Mouse (Mus musculus) stomach, embryonic 15.5 days (tissue): ENCODE measurements around the gene R3hcc1l. TPM values are rescaled to one million over a fixed set of nuclear protein-coding genes. Genes with fewer than 3 reads are reported as not detected.

Source experiments
- ATAC-seq: fragments of 200-750 bp; cut with Nextera tagmentation; 2 replicates; pipeline ENCODE4 v1.8.0; 2017; ENCODE audit warnings: low read depth, moderate number of reproducible peaks, moderate TSS enrichment; ENCODE audit not compliant: insufficient read depth, low FRiP score
- H3K27ac ChIP-seq: fragments of 300-500 bp; sonication (generic); 2 replicates; pipeline ENCODE4 v1.5.1; 2015; ENCODE audit warnings: mild to moderate bottlenecking, inconsistent platforms
- H3K27me3 ChIP-seq: fragments of 300-500 bp; sonication (generic); replicated peaks from 2 replicates; pipeline ENCODE4 v1.6.1; 2015; ENCODE audit warnings: inconsistent platforms
- H3K36me3 ChIP-seq: fragments of 300-500 bp; sonication (generic); 2 replicates; pipeline ENCODE4 v1.6.1; 2015; ENCODE audit warnings: inconsistent platforms
- H3K4me1 ChIP-seq: fragments of 300-500 bp; sonication (generic); 2 replicates; pipeline ENCODE4 v1.6.1; 2015; ENCODE audit warnings: inconsistent platforms
- H3K4me2 ChIP-seq: fragments of 300-500 bp; sonication (generic); 2 replicates; pipeline ENCODE4 v1.6.1; 2015; ENCODE audit warnings: mild to moderate bottlenecking, inconsistent platforms
- H3K4me3 ChIP-seq: fragments of 300-500 bp; sonication (generic); replicated peaks from 2 replicates; pipeline ENCODE4 v1.5.1; 2015; ENCODE audit warnings: inconsistent platforms
- H3K9ac ChIP-seq: fragments of 300-500 bp; sonication (generic); 2 replicates; pipeline ENCODE4 v1.6.1; 2015; ENCODE audit warnings: inconsistent platforms
- H3K9me3 ChIP-seq: fragments of 300-500 bp; sonication (generic); 2 replicates; pipeline ENCODE4 v1.6.1; 2016; ENCODE audit warnings: inconsistent platforms
- WGBS: fragments of 180-500 bp; shearing (Covaris S2); methylation state at CpG from one replicate; pipeline ENCODE4 v1.1.7; 2015; 5-methylcytosine and 5-hydroxymethylcytosine counted together
- polyA plus RNA-seq: library from polyadenylated mRNA; unstranded; fragments of >200 nt; fragmentation: Nextera tagmentation; extraction: Ambion mirVana; gene quantifications from 2 replicates; pipeline ENCODE4 v1.2.1, GENCODE M21; 2015

The R3hcc1l gene
- polyA plus RNA-seq, 1 experiment from 2014 or later: 21.7 TPM

GRCm38 (mm10) chr19:42515656-42516055 is 2.9 kb upstream of the R3hcc1l start:
- H3K4me2 ChIP-seq: no peak overlapping the region
- H3K27me3 ChIP-seq: 0 out of 2 replicates have a peak, but pooled peaks cover 3% of the 10 kb centered on the region
- peaks cover 8% of the 10 kb centered on the region for H3K4me1 ChIP-seq
- H3K27ac ChIP-seq: no peak overlapping the region
- 87% methylated on average over 8 of the region's 8 CpGs for WGBS
- H3K4me3 ChIP-seq: no peak overlapping the region
- no peak overlapping the region for H3K9ac ChIP-seq
- H3K9me3 ChIP-seq: no peaks in the 10 kb centered on the region
- ATAC-seq: no peak
- H3K36me3 ChIP-seq: no peaks in the 10 kb centered on the region

GRCm38 (mm10) chr19:42516121-42516520 is 2.4 kb upstream of the R3hcc1l start:
- ATAC-seq: no peak
- H3K27ac ChIP-seq: no peak overlapping the region
- H3K4me3 ChIP-seq: no peak overlapping the region
- no peaks in the 10 kb centered on the region for H3K9me3 ChIP-seq
- WGBS: 84% methylated on average over 8 of the region's 8 CpGs
- 0 out of 2 replicates have a peak, but pooled peaks cover 3% of the 10 kb centered on the region for H3K27me3 ChIP-seq
- H3K4me2 ChIP-seq: no peak overlapping the region
- peaks cover 8% of the 10 kb centered on the region for H3K4me1 ChIP-seq
- H3K36me3 ChIP-seq: no peaks in the 10 kb centered on the region
- H3K9ac ChIP-seq: no peak overlapping the region

GRCm38 (mm10) chr19:42517957-42518619 is 471 bp upstream of the R3hcc1l start:
- Histone ChIP-seq H3K4me1 (peaks cover 8% of the 10 kb centered on the region), H3K9ac (peak overlapping the region; percentile 63; the same call in 1 of the 2 replicates), H3K4me2 (peak overlapping the region; percentile 80), H3K9me3 (no peaks in the 10 kb centered on the region), H3K27me3 (0 out of 2 replicates have a peak, but pooled peaks cover 3% of the 10 kb centered on the region), H3K4me3 (peak overlapping the region; percentile 87), H3K27ac (no peak overlapping the region), H3K36me3 (no peaks in the 10 kb centered on the region)
- 27% methylated on average over 24 of the region's 24 CpGs for WGBS
- ATAC-seq: peak; percentile 16; the same call in 1 of the 2 replicates

GRCm38 (mm10) chr19:42519760-42520159 is 1.2 kb downstream of the R3hcc1l start:
- no peaks in the 10 kb centered on the region for H3K9me3 ChIP-seq
- WGBS: 40% methylated on average over 9 of the region's 9 CpGs
- no peak for ATAC-seq
- H3K27ac ChIP-seq: no peak overlapping the region
- peak overlapping the region; percentile 87 for H3K4me3 ChIP-seq
- peaks cover 8% of the 10 kb centered on the region for H3K4me1 ChIP-seq
- no peak overlapping the region for H3K9ac ChIP-seq
- H3K27me3 ChIP-seq: 0 out of 2 replicates have a peak, but pooled peaks cover 3% of the 10 kb centered on the region
- no peaks in the 10 kb centered on the region for H3K36me3 ChIP-seq
- H3K4me2 ChIP-seq: peak overlapping the region; percentile 64

- ATAC-seq: no peak
- no peak overlapping the region for H3K4me3 ChIP-seq
- 90% methylated on average over 2 of the region's 2 CpGs for WGBS
- H3K27me3 ChIP-seq: no peaks in the 10 kb centered on the region
- H3K36me3 ChIP-seq: no peaks in the 10 kb centered on the region
- H3K27ac ChIP-seq: no peak overlapping the region
- no peak overlapping the region for H3K4me2 ChIP-seq
- no peaks in the 10 kb centered on the region for H3K9me3 ChIP-seq
- H3K9ac ChIP-seq: no peak overlapping the region
- H3K4me1 ChIP-seq: peaks cover 4% of the 10 kb centered on the region
These were observed 6.1 kb downstream of the R3hcc1l start for GRCm38 (mm10) chr19:42524703-42525102.

GRCm38 (mm10) chr19:42529992-42530437 is 11.5 kb downstream of the R3hcc1l start:
- Histone ChIP-seq H3K4me1 (no peaks in the 10 kb centered on the region), H3K4me2 (no peak overlapping the region), H3K27ac (no peak overlapping the region), H3K9ac (no peak overlapping the region), H3K9me3 (no peaks in the 10 kb centered on the region), H3K36me3 (no peaks in the 10 kb centered on the region), H3K27me3 (no peaks in the 10 kb centered on the region), H3K4me3 (no peak overlapping the region)
- 49% methylated on average over 9 of the region's 9 CpGs for WGBS
- ATAC-seq: no peak

- no peak overlapping the region for H3K4me2 ChIP-seq
- no peaks in the 10 kb centered on the region for H3K36me3 ChIP-seq
- no peak overlapping the region for H3K9ac ChIP-seq
- no peak overlapping the region for H3K4me3 ChIP-seq
- H3K27me3 ChIP-seq: no peaks in the 10 kb centered on the region
- no peak for ATAC-seq
- H3K4me1 ChIP-seq: no peaks in the 10 kb centered on the region
- H3K9me3 ChIP-seq: no peaks in the 10 kb centered on the region
- H3K27ac ChIP-seq: no peak overlapping the region
- 81% methylated on average over 3 of the region's 3 CpGs for WGBS
These were observed 15.9 kb downstream of the R3hcc1l start for GRCm38 (mm10) chr19:42534427-42534826.

- Histone ChIP-seq H3K4me2 (no peak overlapping the region), H3K4me1 (no peaks in the 10 kb centered on the region; the same call in 1 of the 2 replicates), H3K9me3 (no peaks in the 10 kb centered on the region), H3K36me3 (no peaks in the 10 kb centered on the region), H3K27me3 (no peaks in the 10 kb centered on the region), H3K27ac (no peak overlapping the region), H3K9ac (no peak overlapping the region), H3K4me3 (no peak overlapping the region)
- WGBS: 93% methylated on average over 1 of the region's 1 CpGs
- no peak for ATAC-seq
These were observed 19.0 kb downstream of the R3hcc1l start for GRCm38 (mm10) chr19:42537600-42537999.

- Histone ChIP-seq H3K27ac (no peak overlapping the region), H3K9ac (no peak overlapping the region), H3K4me3 (no peak overlapping the region), H3K4me2 (no peak overlapping the region), H3K9me3 (no peaks in the 10 kb centered on the region), H3K36me3 (no peaks in the 10 kb centered on the region), H3K27me3 (no peaks in the 10 kb centered on the region), H3K4me1 (no peaks in the 10 kb centered on the region; the same call in 1 of the 2 replicates)
- no peak for ATAC-seq
- 83% methylated on average over 2 of the region's 2 CpGs for WGBS
These were observed 20.4 kb downstream of the R3hcc1l start for GRCm38 (mm10) chr19:42538911-42539310.

- WGBS: 55% methylated on average over 7 of the region's 7 CpGs
- no peak for ATAC-seq
- Histone ChIP-seq H3K27me3 (no peaks in the 10 kb centered on the region), H3K4me2 (no peak overlapping the region), H3K4me3 (no peak overlapping the region), H3K9me3 (no peaks in the 10 kb centered on the region), H3K9ac (no peak overlapping the region), H3K4me1 (no peaks in the 10 kb centered on the region; the same call in 1 of the 2 replicates), H3K27ac (no peak overlapping the region), H3K36me3 (no peaks in the 10 kb centered on the region)
These were observed 21.0 kb downstream of the R3hcc1l start for GRCm38 (mm10) chr19:42539414-42540189.

GRCm38 (mm10) chr19:42540649-42541048 is 22.1 kb downstream of the R3hcc1l start:
- WGBS: 66% methylated on average over 3 of the region's 3 CpGs
- H3K4me2 ChIP-seq: no peak overlapping the region

GRCm38 (mm10) chr19:42558701-42559100 is 40.1 kb downstream of the R3hcc1l start:
- H3K4me3 ChIP-seq: no peak overlapping the region
- no peak overlapping the region for H3K27ac ChIP-seq
- no peak for ATAC-seq
- H3K27me3 ChIP-seq: no peaks in the 10 kb centered on the region
- H3K4me2 ChIP-seq: no peak overlapping the region
- 80% methylated on average over 3 of the region's 3 CpGs for WGBS
- H3K9ac ChIP-seq: no peak overlapping the region
- H3K9me3 ChIP-seq: no peaks in the 10 kb centered on the region
- H3K4me1 ChIP-seq: no peaks in the 10 kb centered on the region
- 0 out of 2 replicates have a peak, but pooled peaks cover 3% of the 10 kb centered on the region for H3K36me3 ChIP-seq

More at GRCm38 (mm10) chr19:42540649-42541048, 22.1 kb downstream of the R3hcc1l start:
- no peaks in the 10 kb centered on the region for H3K9me3 ChIP-seq
- no peak overlapping the region for H3K4me3 ChIP-seq
- H3K9ac ChIP-seq: no peak overlapping the region
- no peaks in the 10 kb centered on the region; the same call in 1 of the 2 replicates for H3K4me1 ChIP-seq
- ATAC-seq: no peak
- no peak overlapping the region for H3K27ac ChIP-seq
- H3K27me3 ChIP-seq: no peaks in the 10 kb centered on the region
- H3K36me3 ChIP-seq: no peaks in the 10 kb centered on the region
